Mouse (Mus musculus) MEL (cell line): ENCODE results near the gene Mpp4.

Experiments used
- CTCF ChIP-seq, 3 experiments: IDR thresholded peaks in 2 of 3; conservative IDR thresholded peaks in 1 of 3; 2 replicates each; pipeline ENCODE4 v1.5.1; 2011 to 2012; ENCODE audit warnings: low read length in 3 of 3, low read depth in 2 of 3, mild to moderate bottlenecking in 2 of 3, improper control_type of control experiment in 1 of 3, inconsistent platforms in 1 of 3, mixed read lengths in 1 of 3, moderate library complexity in 1 of 3; ENCODE audit not compliant: control insufficient read depth in 1 of 3, insufficient read depth in 1 of 3, poor library complexity in 1 of 3, severe bottlenecking in 1 of 3
- NRF1 ChIP-seq: IDR thresholded peaks from 2 replicates; pipeline ENCODE4 v1.6.1; 2014; ENCODE audit warnings: low read depth, mild to moderate bottlenecking, inconsistent platforms, low read length, improper control_type of control experiment, moderate library complexity; ENCODE audit not compliant: poor library complexity, insufficient read depth, severe bottlenecking
- POLR2A ChIP-seq, 2 experiments: IDR thresholded peaks; 2 replicates each; pipeline ENCODE4 v1.6.1; 2011 to 2012; ENCODE audit warnings: low read length in 2 of 2, mild to moderate bottlenecking in 2 of 2, control low read depth in 1 of 2, improper control_type of control experiment in 1 of 2, low read depth in 1 of 2, moderate library complexity in 1 of 2; ENCODE audit not compliant: control insufficient read depth in 1 of 2, insufficient read depth in 1 of 2, poor library complexity in 1 of 2
- POLR2AphosphoS5 ChIP-seq: IDR thresholded peaks from 2 replicates; pipeline ENCODE4 v1.6.1; 2012; ENCODE audit warnings: low read depth, borderline replicate concordance, mild to moderate bottlenecking, inconsistent platforms, low read length, moderate library complexity, mixed read lengths
- RAD21 ChIP-seq: IDR thresholded peaks from 2 replicates; pipeline ENCODE4 v1.6.1; 2011; ENCODE audit warnings: mild to moderate bottlenecking, low read depth, low read length, improper control_type of control experiment
- SMC3 ChIP-seq: IDR thresholded peaks from 2 replicates; pipeline ENCODE4 v1.6.1; 2011; ENCODE audit warnings: low read depth, low read length, improper control_type of control experiment
- TBP ChIP-seq: IDR thresholded peaks from 2 replicates; pipeline ENCODE4 v1.8.0; 2011; ENCODE audit warnings: low read depth, low read length, improper control_type of control experiment
- TCF12 ChIP-seq: IDR thresholded peaks from 2 replicates; pipeline ENCODE4 v1.6.1; 2014; ENCODE audit warnings: low read depth, mild to moderate bottlenecking, inconsistent platforms, low read length, improper control_type of control experiment, moderate library complexity
- USF1 ChIP-seq: IDR thresholded peaks from 2 replicates; pipeline ENCODE4 v1.6.1; 2014; ENCODE audit warnings: low read depth, mild to moderate bottlenecking, inconsistent platforms, low read length, improper control_type of control experiment, moderate library complexity
- ZKSCAN1 ChIP-seq: IDR thresholded peaks from 2 replicates; pipeline ENCODE4 v1.6.1; 2012; ENCODE audit warnings: low read depth, mild to moderate bottlenecking, inconsistent platforms, low read length, improper control_type of control experiment, moderate library complexity

- no peak for TF ChIP-seq TCF12
- no peak for TF ChIP-seq CTCF (IDR thresholded peaks at IDR 0.05 in 2 of 3, conservative IDR thresholded peaks at IDR 0.05 in 1 of 3; ENCODE audit: control insufficient read depth in 1 of 3, insufficient read depth in 1 of 3, low read depth in 2 of 3, low read length in 3 of 3, poor library complexity in 1 of 3, severe bottlenecking in 1 of 3)
- TF ChIP-seq SMC3 = no peak
- no peak for TF ChIP-seq NRF1
- no peak for TF ChIP-seq TBP
- TF ChIP-seq POLR2AphosphoS5 = no peak
- TF ChIP-seq POLR2A (IDR thresholded peaks at IDR 0.05; ENCODE audit: control insufficient read depth in 1 of 2, insufficient read depth in 1 of 2, low read depth in 1 of 2, low read length in 2 of 2, poor library complexity in 1 of 2) = no peak
- no peak for TF ChIP-seq USF1
- TF ChIP-seq RAD21 = no peak
- TF ChIP-seq ZKSCAN1 = no peak
Observed at GRCm38 (mm10) chr1:59094705-59095104, 68.5 kb downstream of the Mpp4 start, which contains the start of gene C2cd6.
